Mouse (Mus musculus) T-helper 1 cell (primary cell): ENCODE measurements around the gene Hoxa5.

Experiments used
- in situ Hi-C: fragments of 300-600 bp; cut with MboI, MseI; formaldehyde crosslinking; loops from one replicate; pipeline ENCODE4 v1.15.1; 2025; ENCODE audit warnings: high pct_unique_total_duplicates

Hoxa5 gene

DNA sequence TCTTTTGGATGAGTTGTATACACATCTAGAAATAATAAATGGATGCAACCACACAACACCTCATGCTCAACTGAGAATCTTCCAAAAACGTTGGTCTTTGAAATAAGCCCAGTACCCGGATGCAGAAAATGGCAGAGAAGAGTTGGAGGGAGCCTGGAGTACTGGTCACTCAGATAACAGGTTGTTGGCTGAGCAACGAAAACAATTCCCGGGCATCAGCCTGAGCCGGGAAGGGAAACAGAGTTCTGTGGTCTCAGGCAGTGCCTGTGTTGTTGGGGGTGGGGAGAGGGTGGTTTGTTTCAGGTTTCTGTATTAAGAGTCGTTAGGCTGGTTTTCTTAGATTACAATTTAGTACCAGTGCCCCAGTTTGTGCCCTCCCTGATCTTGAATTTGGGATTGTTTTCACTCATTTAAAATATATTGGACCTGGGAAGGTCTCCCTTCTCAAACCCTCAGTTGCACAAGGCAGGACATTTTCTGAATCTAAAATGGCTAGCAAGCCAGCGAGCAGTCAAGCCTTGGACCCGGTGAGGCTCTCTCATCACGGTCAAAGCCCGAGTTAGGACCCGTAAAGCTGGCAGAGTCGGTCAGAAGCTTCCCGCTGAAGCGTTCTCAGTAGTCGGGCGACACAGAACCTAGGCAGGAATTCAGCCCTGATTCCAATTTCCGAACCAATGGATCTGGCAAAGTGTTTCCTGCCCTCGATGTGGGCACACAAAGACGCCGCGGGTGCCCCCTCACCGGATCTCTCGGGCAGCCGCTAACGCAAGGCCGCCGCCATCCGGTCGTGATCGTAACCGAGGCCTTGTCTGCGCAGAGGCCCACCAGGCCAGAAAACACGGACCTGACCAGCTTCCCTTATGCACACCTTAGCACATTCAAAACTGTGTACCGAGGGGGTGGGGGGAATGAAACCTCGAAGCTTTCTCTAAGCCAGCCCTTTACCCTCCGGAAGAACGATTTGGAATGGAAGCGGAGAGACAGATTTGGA, 24.4 kb upstream of the Hoxa5 start:
- in situ Hi-C loops: loop anchor here (5.0 to 25.0 kb wide), 3 partner anchors 34 to 1059 kb away; partner anchors contain the start of genes Creb5 and Hoxa13

DNA sequence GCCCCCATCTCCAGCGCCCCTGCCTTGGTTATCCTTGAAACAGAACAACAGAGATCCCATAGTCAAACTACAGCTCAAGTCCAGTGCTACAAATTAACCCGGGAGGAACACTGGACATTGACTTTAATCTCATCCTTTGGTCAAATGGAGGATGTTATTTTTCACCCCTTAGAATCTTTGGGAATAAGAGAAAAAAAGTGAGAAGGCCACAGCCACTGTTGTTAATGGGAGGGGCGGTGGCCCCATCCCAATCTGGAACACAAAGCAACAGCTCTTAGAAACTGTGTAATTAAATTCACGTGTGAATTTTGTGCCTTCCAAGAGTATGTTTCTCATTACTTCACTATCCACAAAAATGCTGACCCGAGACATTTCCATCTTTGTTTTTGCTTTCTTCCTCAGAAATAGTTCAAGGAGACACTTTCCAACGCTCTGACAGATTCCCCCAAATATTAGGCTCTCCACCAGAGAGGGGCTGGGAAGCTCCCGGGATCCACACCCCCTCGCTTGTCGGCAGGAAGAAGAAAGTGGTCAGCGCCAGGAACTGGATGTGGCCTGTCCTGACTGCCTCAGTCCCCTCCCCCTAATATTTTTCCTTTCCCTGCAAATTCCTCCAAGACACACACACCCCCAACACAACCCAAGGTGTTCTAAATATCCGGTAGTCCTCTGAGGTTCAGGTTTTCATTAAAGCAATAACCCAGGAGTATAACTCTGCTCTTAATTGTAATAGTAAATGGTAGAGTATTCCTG, 23.3 kb upstream of the Hoxa5 start:
- in situ Hi-C loops: loop anchor here (5.0 to 25.0 kb wide), 3 partner anchors 35 to 1060 kb away; partner anchors contain the start of genes Creb5 and Hoxa13

DNA sequence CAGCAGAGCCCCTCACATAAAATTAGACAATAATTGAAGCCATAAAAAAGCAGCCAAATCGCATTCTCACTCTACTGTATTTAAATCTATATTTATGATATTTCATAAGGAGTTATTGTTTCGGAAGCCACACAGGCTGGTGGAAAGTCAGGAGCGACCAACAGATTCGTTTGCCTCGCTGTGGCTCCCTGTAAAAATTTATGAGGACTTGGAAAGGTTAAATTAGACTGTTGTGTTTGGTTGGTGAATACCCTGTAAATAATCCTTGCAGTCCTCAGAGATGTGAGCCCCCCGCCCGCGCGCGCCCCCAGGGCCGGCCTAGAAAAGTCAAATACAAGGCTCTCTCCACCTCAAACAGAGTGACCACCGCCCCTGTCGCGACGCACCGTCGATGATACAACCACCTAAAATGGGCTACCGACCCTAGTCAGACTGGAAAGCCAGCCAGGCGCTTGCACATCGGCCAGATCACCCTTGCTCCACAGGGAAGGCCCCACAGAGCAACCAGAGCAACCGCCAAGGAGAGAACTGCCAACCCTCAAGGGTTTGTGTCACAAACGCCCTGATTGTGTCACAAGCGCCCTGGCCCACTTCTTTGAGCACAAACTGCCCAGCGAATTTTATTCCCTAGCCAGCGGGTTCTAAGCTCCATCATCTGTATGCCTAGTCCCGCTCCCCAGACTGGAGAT, 22.3 kb upstream of the Hoxa5 start:
- in situ Hi-C loops: loop anchor here (5.0 to 25.0 kb wide), 3 partner anchors 36 to 1061 kb away; partner anchors contain the start of genes Creb5 and Hoxa13

DNA sequence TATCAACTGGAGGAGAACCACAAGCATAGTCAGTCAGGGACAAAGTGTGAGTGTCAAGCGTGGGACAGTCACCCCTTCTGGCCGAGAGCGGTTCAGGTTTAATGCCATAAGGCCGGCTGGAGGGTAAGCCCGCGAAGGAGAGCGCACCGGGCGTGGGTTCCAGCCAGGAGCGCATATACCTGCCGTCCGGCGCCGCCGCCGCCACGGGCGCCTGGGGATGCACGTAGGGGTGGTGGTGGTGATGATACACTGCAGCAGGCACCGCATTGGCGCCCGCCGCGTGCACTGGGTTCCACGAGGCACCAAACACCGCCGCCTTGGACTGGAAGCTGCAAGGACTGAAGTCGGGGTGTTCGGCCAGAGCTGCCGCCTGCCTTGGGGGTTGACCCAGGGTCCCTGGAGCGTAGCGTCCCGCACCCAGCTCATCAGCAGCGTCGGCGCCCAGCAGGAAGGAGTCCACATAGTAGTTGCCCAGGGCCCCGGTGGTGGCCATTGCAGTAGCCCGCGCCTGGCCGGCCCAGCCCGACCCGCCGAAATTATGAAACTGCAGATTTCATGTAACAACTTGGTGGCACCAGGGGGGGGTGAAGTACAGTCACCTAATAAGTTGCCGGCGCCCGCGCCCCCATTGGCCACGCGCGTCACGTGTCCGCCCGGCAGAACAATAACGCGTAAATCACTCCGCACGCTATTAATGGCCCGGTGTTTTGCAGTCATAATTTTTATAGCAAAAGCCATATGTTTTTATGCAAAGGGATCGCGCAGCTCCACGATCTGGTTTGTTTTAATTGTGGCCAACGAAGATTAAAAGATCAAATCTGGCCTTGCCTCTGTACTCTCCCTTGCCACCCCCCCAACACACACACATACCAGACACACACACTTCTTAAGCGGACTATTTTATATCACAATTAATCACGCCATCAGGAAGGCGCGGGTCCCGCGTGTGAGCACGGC, 21.5 kb upstream of the Hoxa5 start:
- in situ Hi-C loops: loop anchor here (5.0 to 25.0 kb wide), 3 partner anchors 36 to 1061 kb away; partner anchors contain the start of genes Creb5 and Hoxa13

DNA sequence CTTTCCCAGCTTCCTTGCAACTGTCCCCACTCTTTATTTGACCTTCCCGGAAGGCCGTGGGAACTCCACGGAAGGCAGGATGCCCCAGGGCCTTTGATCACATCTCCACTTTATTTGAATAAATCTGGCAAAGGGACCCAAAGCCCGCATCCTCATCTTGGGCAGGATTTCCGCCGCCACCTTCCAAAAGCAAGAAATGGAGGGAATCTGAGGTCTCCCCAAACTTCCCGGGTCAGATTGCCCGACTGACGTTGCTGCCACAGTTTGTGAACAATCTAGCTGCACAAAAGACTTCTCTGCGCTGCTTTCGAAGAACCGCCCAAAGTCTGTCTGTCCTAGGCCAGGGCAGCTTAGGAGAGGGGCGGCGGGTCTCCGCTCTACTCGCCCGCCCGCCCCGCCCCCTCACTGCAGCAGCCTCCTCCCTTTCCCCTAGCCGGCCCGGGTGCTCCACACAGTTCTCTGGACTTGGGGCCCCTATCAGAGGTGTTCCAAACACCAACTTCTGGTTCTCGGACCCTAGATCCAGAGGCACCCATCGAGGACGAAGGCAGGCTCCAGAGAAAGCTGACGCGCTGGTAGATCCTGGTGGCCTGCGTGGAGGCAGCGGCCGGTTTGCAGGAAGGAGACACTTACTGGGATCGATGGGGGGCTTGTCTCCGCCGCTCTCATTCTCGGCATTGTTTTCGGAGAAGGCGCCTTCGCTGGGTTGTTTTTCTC, 20.7 kb upstream of the Hoxa5 start:
- in situ Hi-C loops: loop anchor here (5.0 to 25.0 kb wide), 5 partner anchors 37 to 1062 kb away; partner anchors contain the start of genes Creb5 and Hoxa13

DNA sequence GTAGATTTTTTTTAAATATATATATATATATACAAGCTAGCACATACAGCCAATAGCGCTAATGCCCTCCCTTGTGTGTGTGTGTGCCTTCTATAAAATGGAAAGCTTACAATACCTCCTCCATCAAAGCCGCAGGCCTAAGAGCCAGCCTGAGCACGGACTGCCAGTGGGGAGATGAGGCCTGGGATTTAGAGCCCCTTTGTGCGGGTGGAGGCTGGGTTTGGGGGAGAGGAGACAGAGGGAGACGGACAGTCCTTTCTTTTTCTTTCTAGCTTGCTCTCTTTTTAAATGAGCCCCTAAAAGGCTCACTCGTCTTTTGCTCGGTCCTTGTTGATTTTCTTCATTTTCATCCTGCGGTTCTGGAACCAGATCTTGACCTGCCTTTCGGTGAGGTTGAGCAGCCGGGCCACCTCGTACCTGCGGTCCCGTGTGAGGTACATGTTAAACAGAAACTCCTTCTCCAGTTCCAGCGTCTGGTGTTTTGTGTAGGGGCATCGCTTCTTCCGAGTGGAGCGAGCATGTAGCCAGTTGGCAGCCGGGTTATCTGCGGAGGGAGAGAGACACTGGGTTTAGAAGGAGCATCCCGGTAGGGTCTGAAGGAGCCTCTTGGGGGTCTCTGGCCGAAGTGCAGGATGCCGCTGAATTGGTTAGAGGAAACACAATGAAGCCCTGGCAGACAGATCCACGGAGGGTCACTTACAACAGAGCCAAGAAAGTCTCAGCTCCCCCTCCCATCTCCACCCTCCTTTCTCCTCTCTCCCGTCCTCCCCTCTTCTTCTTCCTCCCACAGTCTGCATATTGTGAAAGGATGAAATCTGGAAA, 19.8 kb upstream of the Hoxa5 start:
- in situ Hi-C loops: loop anchor here (5.0 to 10.0 kb wide), 3 partner anchors 219 to 637 kb away; no protein-coding TSS in a partner anchor

DNA sequence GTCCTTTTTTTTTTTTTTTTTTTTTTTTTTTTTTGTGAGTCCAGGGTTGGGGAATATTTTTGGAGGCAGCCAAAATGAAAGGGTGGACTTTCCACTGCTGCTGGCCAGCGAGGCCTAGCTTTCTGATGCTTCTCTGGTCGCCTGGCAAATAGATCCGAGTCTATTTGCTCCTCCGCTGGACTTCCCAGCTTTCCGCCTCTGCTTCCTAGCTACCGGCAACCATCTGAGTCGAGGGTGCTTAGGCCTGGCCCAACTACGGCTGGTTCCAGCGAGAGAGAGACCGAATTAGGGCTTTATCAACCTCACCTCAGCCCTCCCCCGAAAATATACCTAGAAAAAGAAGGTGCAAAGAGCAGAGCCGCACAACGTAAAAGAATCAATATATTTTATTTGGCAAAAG, 18.3 kb upstream of the Hoxa5 start:
- in situ Hi-C loops: loop anchor here (5.0 to 10.0 kb wide), 3 partner anchors 218 to 635 kb away; no protein-coding TSS in a partner anchor

DNA sequence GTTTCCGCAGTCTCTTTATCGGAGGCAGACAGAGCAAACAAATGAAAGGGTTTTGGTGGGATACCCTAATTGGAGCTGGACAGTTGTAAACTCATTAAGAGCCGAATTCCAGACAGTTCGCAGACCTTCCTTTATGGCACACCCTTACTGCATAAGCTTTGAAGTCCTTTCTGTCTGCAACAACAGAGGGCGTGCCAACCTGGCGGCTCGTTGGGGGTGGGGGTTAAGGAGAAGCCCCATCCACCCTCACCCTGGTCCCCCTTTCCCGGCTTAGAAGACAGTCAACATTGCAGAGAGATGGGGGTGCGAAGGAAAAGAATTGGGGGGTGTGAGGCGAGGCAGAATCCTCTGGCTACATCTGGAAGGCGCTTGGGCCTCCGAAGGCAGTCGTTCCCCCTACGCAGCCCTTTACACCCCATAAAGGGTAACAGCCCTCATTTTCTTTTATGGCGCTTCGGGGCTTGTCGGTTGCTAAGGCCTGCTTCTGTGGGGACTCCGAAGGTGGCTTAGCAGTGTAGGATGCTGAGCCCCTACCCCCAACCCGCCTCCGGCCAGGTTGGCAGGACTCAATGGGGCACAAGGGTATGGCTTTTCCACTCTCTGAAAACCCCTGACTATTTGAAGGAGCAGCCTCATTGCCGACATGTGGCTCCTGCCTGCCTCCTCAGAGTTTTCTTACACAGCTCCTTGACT, 17.8 kb upstream of the Hoxa5 start:
- in situ Hi-C loops: loop anchor here (5.0 to 10.0 kb wide), 3 partner anchors 217 to 635 kb away; no protein-coding TSS in a partner anchor

DNA sequence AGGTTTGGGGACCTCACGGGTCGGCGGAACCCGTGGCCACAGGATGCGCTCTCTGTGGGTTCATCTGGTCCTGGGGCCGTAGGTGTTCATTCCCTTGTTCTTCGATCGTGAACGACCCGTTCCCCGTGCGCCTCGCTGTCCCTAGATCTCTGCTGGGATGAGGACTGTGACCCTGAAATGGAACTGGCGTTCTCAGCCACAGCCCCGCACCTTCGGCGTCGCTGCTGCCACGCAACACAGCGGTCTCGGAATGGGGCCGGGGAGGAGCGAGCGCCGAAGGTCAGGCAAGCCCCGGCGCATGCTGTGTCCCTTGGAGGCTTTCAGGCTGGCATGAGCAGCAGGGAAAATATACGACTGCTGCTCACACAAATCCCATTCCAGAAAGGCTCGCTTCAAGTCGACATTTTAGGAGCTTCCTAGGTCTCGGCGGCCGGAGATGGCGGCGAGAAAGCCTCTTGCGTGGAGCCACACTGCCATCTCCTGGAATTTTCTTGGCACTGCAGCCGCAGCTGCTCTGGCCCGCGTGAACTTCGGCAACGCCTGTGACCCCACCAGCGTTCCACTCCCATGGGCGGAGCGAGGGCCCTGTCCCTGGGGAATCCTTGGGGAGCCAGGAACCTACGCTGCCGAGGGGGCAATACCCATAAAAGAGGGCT, 17.1 kb upstream of the Hoxa5 start, which contains the start of gene Hoxa7:
Gene Hoxa7 (minus strand): TSS at position 518 of the 656 bp plus-strand sequence.
- in situ Hi-C loops: loop anchor here (5.0 to 10.0 kb wide), 3 partner anchors 217 to 634 kb away; no protein-coding TSS in a partner anchor

DNA sequence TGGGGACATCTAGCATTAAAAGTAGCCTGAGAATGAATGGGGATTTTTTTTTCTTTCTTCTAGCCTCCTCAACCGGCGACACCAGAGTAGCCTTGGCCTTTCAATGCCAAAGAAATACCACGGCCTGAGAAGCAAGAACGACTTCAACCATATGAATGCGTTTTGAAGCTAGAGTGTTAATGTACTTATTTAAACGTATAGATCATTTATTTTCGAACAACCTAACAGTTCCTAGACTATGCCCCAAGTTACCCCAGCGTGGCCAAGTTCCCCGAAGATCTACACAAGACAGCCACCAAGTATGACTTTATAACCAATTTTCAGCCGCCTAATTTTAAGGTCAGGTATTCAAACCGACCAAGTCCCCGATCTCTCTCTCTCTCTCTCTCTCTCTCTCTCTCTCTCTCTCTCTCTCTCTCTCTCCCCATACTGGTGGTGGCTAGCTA, 16.5 kb upstream of the Hoxa5 start:
- in situ Hi-C loops: loop anchor here (5.0 to 10.0 kb wide), 3 partner anchors 216 to 634 kb away; no protein-coding TSS in a partner anchor

DNA sequence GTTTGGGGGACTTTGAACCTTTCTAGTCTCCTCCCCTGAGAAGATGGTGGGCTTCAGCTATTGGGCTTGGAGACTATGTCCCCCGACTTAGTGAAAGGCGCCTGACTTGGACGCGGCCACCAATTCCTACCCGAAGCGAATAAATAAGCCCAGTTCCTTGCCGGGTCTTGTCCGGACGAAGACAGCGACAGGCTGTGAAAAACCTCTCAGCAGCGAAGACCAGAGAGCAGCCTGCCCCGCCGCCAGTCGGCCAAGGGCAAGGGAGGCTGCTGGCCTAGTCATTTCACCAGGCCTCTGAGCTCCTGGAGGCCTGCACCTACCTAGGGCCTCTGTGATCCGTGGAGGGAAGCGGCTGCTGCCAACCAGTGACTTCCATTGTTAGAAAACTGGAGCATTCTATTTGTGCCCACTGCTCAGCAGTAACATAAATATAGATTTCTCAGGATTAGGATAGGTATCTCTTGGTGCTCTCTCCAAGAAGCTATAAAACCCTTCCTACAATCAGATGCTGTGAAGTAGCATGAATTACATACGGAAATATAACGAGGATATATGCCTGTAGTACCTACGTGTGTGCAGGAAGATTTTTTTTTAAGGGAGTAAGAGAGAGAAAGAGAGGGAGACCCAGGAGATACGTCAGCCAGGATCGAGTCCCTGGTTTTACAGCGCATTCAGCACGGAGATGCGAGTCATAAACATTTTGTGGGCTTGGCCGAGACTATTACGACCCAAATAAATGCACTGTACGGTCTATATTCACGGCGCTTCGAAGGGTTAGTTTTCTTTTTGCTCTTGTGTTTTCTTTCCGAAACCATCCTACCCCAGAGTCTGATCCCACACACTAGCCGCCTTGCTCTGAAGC, 15.8 kb upstream of the Hoxa5 start:
- in situ Hi-C loops: loop anchor here (5.0 to 10.0 kb wide), 3 partner anchors 215 to 633 kb away; no protein-coding TSS in a partner anchor

DNA sequence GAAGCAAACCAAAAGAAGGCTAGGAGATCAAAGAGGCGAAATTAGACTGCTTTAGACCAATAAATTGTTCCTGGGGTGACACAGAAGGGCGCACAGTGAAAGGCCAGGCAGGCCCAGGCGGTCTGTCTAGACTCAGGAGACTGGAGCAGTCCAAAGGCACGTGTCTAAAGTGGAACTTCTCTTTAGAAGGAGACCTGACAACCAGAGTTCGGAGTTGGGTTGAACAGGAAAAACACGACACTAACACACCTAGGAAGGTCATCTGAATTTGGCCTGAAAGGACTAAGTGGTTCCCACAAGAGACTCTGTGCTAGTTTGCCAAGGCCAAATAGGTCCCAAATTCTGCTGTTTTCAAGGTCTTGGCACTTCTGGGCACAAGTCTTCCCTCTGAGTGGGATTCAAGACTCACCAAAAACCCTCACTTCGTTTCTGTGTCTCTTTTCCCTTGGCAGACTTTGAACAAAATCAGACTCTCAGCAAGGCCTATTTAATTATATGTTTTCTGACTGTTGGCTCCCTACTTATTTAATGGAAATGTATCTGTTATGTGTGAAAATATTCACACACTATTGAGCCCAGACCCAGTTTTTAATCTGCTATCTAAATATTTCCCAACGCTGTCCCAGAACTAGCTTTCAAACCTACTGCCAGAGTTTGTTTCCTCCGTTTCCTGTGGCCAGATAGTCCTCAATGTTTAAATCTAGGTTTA, 15.0 kb upstream of the Hoxa5 start:
- in situ Hi-C loops: loop anchor here (5.0 kb wide), 2 partner anchors 357 to 1047 kb away; no protein-coding TSS in a partner anchor

DNA sequence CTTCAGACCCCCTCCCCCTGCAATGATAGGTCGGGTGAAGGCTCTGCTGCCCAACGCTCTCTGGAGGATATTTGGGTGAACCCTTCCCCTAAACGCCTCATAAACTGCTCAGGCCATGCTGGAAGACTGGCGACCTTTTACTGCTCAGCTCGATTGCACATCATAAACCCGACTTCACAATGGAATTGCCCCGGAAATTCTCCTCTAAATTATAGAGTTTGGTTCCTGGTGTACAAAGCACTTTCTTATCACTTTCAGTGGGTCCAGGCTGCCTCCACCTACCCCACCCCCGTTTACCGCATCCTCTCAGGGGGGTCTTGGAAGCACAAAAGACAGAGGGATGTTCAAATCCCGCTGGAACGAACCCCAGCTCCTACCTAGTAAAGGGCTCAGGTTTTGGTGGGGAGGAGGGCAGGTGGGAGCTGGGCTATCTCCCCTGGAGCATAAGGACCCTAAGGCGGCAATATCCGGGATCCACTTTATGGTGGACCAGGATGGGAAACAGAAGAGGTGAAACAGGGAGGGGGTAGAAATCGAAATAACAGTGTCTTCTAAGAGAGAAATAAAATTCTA, 14.3 kb upstream of the Hoxa5 start:
- in situ Hi-C loops: loop anchor here (5.0 kb wide), 2 partner anchors 356 to 1046 kb away; no protein-coding TSS in a partner anchor

DNA sequence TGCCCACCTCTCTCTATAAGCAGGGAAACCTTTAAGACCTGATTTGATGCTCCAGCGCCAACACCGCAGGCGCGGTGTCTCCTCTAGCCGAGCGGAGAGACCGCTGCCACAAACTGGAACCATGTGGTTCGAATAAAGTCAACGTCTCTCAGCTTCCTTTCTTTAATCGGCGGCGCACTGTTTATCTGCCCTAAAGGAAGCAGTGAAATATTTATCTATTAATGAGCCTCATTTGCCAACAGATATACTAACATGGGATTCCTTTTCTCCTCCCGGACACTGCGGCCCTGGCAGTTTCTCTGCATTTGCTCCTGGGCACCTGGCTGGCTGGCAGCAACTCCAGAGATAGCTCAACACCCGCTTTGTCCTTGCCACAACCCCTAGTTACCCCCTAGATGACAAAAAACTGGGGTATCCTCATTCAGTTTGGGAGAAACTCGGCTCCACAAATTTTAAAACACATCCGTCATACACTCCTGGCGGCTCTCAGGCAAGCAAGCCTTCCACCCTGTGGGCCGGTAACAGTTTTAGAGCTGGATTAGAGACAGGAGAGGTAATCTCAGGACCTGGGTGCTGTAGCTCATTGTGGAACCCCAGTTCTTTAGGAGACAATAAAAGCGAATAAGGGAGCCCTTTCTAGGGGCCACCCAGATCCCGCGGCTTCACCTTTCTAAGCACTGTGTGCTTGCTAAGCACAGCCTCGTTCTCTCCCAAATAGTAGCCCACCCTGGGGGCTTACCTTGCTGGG, 13.7 kb upstream of the Hoxa5 start:
- in situ Hi-C loops: loop anchor here (5.0 kb wide), 2 partner anchors 356 to 1046 kb away; no protein-coding TSS in a partner anchor
